Mouse (Mus musculus) ES-Bruce4 (cell line): Measurements from ENCODE around the gene Por.

Experiments
- CTCF ChIP-seq: IDR thresholded peaks from one replicate; pipeline ENCODE4 v1.8.1; 2011; ENCODE audit warnings: low read depth, low read length
- EP300 ChIP-seq: IDR thresholded peaks from 2 replicates; pipeline ENCODE4 v1.6.1; 2011; ENCODE audit warnings: low read depth, low read length; ENCODE audit not compliant: insufficient read depth

DNA sequence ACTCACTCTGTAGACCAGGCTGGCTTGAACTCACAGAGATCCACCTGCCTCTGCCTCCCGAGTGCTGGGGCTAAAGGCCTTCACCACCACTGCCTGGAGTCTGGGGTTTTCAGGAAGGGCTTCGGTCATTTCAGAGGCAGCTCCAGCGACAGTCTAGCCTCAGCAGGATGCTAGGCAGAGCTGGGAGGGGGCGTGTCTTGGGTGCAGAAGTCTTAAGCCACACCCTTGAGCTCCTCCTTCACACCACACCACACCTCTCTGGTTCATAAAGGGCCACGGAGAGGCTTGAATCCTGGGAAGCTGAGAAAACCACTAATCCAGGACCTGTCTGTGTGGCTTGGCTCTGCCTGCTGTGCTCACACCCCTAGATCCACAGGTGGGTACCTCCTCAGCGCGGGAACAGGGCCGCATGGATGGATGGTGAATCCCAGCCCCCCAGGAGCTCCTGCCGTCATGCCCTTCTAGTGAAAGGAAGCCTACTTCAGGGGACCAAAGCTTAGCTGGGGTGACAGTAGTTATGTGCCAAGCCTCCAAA, at the start of gene Por:
- TF ChIP-seq CTCF (no peak), EP300 (no peak)
